Mouse (Mus musculus) kidney, adult 2 months (tissue): ENCODE measurements at regions not wholly inside any gene's neighbourhood (a gene's known extent, or its start where the extent isn't known, plus 50 kb on each side); places are given as distances from the start of the nearest gene placed in this dataset.

Source experiments
- DNase-seq: peaks from one replicate; pipeline ENCODE4 v3.0.0; 2021
- H3K27ac ChIP-seq: fragments of 200-500 bp; 2 replicates; pipeline ENCODE4 v1.5.1; 2012; ENCODE audit warnings: low read depth, low read length, control low read depth, inconsistent platforms; ENCODE audit not compliant: insufficient read depth
- H3K27me3 ChIP-seq: fragments of 200-500 bp; replicated peaks from 2 replicates; pipeline ENCODE4 v1.6.1; 2012; ENCODE audit warnings: mild to moderate bottlenecking, moderate library complexity, low read length, inconsistent platforms; ENCODE audit not compliant: control insufficient read depth, insufficient read depth
- H3K36me3 ChIP-seq: fragments of 200-500 bp; 2 replicates; pipeline ENCODE4 v1.6.1; 2012; ENCODE audit warnings: mild to moderate bottlenecking, moderate library complexity, low read length, inconsistent platforms; ENCODE audit not compliant: control insufficient read depth, insufficient read depth
- H3K4me1 ChIP-seq: fragments of 200-500 bp; 2 replicates; pipeline ENCODE4 v1.6.1; 2011; ENCODE audit warnings: low read length; ENCODE audit not compliant: control insufficient read depth, insufficient read depth
- H3K4me3 ChIP-seq: fragments of 200-500 bp; 2 replicates; pipeline ENCODE4 v1.5.1; 2011; ENCODE audit warnings: mild to moderate bottlenecking, low read depth, low read length, control low read depth; ENCODE audit not compliant: insufficient read depth
- CTCF ChIP-seq: fragments of 200-500 bp; conservative IDR thresholded peaks from 2 replicates; pipeline ENCODE4 v1.5.1; 2011; ENCODE audit warnings: low read depth, mild to moderate bottlenecking, control low read depth, low read length, moderate library complexity, mixed read lengths; ENCODE audit not compliant: insufficient read depth, insufficient read length
- POLR2A ChIP-seq: fragments of 200-500 bp; IDR thresholded peaks from one replicate; pipeline ENCODE4 v1.6.1; 2011; ENCODE audit warnings: low read depth, low read length, control low read depth
- WGBS: fragments of 180-500 bp; shearing (Covaris S2); methylation state at CpG from one replicate; pipeline ENCODE4 v1.1.7; 2018; 5-methylcytosine and 5-hydroxymethylcytosine counted together

- WGBS: 73% methylated on average over 5 of the region's 5 CpGs
- Histone ChIP-seq H3K27me3 (no peaks in the 10 kb centered on the region), H3K4me1 (no peaks in the 10 kb centered on the region), H3K4me3 (no peak overlapping the region), H3K36me3 (no peaks in the 10 kb centered on the region), H3K27ac (no peak overlapping the region)
- no peak for TF ChIP-seq CTCF
- no peak for TF ChIP-seq POLR2A
- DNase-seq: no peak
Measured at GRCm38 (mm10) chr6:94950944-94951343, 166.1 kb upstream of the Kbtbd8 start.

DNA sequence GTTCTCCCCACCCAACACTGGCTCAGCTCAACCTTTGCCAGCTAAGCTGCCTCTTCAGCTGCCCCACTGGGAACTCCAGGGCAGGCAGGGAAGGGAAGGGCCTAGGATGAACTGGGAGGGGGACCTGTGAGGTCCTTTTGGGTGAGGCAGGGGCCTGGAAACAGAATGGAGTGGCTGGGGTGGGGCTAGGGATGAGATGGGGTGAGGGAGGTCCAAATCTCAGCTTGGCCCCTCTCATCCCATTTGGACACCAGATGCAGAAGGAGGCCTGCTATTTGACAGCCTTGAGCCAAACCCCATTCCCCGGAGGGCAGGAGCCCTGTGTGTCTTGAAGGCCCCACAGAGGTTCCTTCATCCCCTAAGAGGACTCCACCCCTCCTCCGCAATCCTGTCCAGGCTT lies 166.7 kb upstream of the Kbtbd8 start:
- DNase-seq: no peak
- Histone ChIP-seq H3K4me3 (no peak overlapping the region), H3K27ac (no peak overlapping the region), H3K4me1 (no peaks in the 10 kb centered on the region), H3K36me3 (no peaks in the 10 kb centered on the region), H3K27me3 (no peaks in the 10 kb centered on the region)
- TF ChIP-seq POLR2A: no peak
- TF ChIP-seq CTCF: no peak
- WGBS: 74% methylated on average over 2 of the region's 2 CpGs

GRCm38 (mm10) chr6:94946352-94946900 lies 170.6 kb upstream of the Kbtbd8 start:
- DNase-seq: no peak
- H3K4me3 ChIP-seq: no peak overlapping the region
- TF ChIP-seq CTCF: no peak
- TF ChIP-seq POLR2A: no peak
- H3K4me1 ChIP-seq: no peaks in the 10 kb centered on the region
- no peaks in the 10 kb centered on the region for H3K27me3 ChIP-seq
- 65% methylated on average over 6 of the region's 6 CpGs for WGBS
- no peak overlapping the region for H3K27ac ChIP-seq
- H3K36me3 ChIP-seq: no peaks in the 10 kb centered on the region

DNA sequence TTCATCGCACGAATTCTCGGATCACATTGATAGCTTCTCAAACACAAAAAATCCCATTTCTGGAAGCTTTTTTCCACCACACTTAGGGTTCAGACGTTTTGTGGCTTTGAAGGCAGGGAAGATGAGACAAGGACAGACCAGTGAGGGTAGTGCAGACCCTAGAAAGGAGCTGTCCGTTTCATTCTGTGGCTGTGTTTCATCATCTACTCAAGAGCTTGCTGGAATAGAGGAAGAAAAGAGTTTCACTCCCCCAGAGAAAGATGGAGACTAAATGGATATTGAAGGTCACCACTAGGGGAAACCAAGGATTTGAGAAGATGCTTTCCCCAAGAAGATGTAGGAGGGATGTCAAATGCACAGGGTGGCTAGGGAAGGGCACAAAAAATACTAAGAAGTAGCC lies 171.3 kb upstream of the Kbtbd8 start:
- 90% methylated on average over 5 of the region's 5 CpGs for WGBS
- no peaks in the 10 kb centered on the region for H3K27me3 ChIP-seq
- H3K4me3 ChIP-seq: no peak overlapping the region
- no peak for DNase-seq
- TF ChIP-seq CTCF: no peak
- TF ChIP-seq POLR2A: no peak
- no peaks in the 10 kb centered on the region for H3K4me1 ChIP-seq
- no peak overlapping the region for H3K27ac ChIP-seq
- no peaks in the 10 kb centered on the region for H3K36me3 ChIP-seq

DNA sequence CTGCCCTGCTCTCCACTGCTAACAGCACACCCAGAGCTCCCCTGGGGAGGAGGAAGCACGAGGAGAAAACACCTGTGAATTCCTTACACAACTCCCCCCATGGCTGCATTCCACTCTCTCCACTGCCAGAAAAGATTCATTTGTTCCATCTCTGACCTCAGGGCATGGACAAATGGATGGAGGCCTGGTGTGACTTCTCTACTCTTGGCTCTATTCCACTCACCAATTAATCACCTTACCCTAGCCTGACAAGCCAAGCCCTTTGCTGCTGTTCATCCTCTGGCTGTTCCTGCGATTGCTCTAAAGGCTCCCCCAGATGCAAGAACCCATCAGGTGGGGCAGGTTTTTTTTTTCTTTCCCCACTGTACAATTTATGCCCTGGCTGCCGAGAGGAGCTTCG lies 172.8 kb upstream of the Kbtbd8 start:
- H3K4me3 ChIP-seq: no peak overlapping the region
- no peaks in the 10 kb centered on the region for H3K36me3 ChIP-seq
- 37% methylated on average over 4 of the region's 4 CpGs for WGBS
- no peak overlapping the region for H3K27ac ChIP-seq
- H3K27me3 ChIP-seq: no peaks in the 10 kb centered on the region
- DNase-seq: no peak
- no peaks in the 10 kb centered on the region for H3K4me1 ChIP-seq
- TF ChIP-seq CTCF (no peak), POLR2A (no peak)

DNA sequence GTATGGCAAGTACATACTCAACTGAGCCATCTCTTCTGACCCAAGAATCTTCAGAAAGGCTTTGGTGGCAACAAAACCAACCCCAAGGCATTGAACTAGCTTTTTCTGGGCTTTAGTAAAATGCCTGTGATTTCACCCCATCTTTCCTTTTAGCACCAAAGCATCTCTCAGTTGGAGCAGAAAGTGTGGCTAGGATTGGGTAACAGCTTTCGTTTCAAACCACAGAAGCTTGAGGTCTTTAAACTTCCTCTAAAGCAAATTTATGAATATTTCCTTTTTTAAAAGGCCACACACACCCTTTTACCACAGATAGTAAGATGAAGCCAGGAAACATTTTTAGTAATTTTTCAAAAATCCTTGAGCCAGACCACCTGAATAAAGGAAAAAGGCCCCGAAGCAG lies 178.1 kb upstream of the Kbtbd8 start:
- Histone ChIP-seq H3K4me1 (no peaks in the 10 kb centered on the region), H3K36me3 (no peaks in the 10 kb centered on the region), H3K4me3 (no peak overlapping the region), H3K27ac (no peak overlapping the region), H3K27me3 (no peaks in the 10 kb centered on the region)
- 83% methylated on average over 2 of the region's 2 CpGs for WGBS
- no peak for TF ChIP-seq POLR2A
- no peak for TF ChIP-seq CTCF
- no peak for DNase-seq

DNA sequence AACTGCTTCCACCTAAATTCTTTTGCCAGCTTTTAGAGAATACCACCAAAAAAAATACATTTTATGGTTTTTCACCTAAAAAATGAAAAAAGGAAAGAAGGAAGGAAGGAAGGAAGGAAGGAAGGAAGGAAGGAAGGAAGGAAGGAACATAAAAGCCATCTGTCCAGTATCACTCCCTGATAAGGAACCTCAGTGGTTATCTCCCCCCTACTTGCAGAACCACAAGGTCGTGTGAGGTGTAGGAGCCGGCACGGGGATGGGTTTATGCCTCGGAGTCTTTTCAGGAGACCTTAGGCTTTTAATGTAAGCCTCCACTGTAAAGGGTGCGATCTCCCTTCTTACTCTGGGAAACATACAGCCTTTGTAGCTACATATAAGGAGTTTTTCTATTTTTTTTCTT lies 180.8 kb upstream of the Kbtbd8 start:
- Histone ChIP-seq H3K4me3 (no peak overlapping the region), H3K27me3 (no peaks in the 10 kb centered on the region), H3K36me3 (no peaks in the 10 kb centered on the region), H3K4me1 (no peaks in the 10 kb centered on the region), H3K27ac (no peak overlapping the region)
- TF ChIP-seq CTCF (no peak), POLR2A (no peak)
- 82% methylated on average over 5 of the region's 5 CpGs for WGBS
- DNase-seq: no peak
